Mouse (Mus musculus) bone marrow, adult 2 months (tissue): ENCODE measurements around the gene Msl1.

Experiments
- CTCF ChIP-seq: fragments of 200-500 bp; IDR thresholded peaks from 2 replicates; pipeline ENCODE4 v1.5.1; 2011; ENCODE audit warnings: low read length, control low read depth; ENCODE audit not compliant: control insufficient read depth, insufficient read depth
- POLR2A ChIP-seq: fragments of 200-500 bp; IDR thresholded peaks from 2 replicates; pipeline ENCODE4 v1.6.1; 2011; ENCODE audit warnings: low read depth, mild to moderate bottlenecking, control low read depth, low read length, borderline replicate concordance; ENCODE audit not compliant: control insufficient read depth

DNA sequence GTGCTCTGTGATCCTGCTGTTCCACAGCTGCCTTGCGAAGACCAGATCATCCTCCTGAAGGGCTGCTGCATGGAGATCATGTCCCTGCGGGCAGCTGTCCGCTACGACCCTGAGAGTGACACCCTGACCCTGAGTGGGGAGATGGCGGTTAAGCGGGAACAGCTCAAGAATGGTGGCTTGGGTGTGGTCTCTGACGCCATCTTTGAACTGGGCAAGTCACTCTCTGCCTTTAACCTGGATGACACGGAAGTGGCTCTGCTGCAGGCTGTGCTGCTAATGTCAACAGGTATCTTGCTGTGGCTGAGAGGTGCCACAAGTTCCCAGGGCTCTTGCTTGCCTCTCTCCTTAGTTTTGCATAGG lies 31.8 kb upstream of the Msl1 start:
- TF ChIP-seq CTCF (no peak), POLR2A (no peak)
